Mouse (Mus musculus) hindbrain, embryonic 11.5 days (tissue): ENCODE data around the gene Pnmal1. TPM values are rescaled to one million over a fixed set of nuclear protein-coding genes. Genes with fewer than 3 reads are reported as not detected.

Experiments used
- ATAC-seq: fragments of 200-750 bp; cut with Nextera tagmentation; 2 replicates; pipeline ENCODE4 v1.8.0; 2017; ENCODE audit warnings: mild to moderate bottlenecking, moderate TSS enrichment, moderate library complexity; ENCODE audit not compliant: low FRiP score
- DNase-seq: peaks from one replicate; pipeline ENCODE4 v3.0.0-alpha.2; 2015; ENCODE audit warnings: low spot score
- H3K27ac ChIP-seq: fragments of 300-500 bp; sonication (generic); 2 replicates; pipeline ENCODE4 v1.5.1; 2014; ENCODE audit warnings: mild to moderate bottlenecking, low read depth, low read length
- H3K27me3 ChIP-seq: fragments of 300-500 bp; sonication (generic); 2 replicates; pipeline ENCODE4 v1.6.1; 2014; ENCODE audit warnings: mild to moderate bottlenecking, low read length, moderate library complexity, mixed read lengths; ENCODE audit not compliant: control insufficient read depth, insufficient read depth
- H3K36me3 ChIP-seq: fragments of 300-500 bp; sonication (generic); 2 replicates; pipeline ENCODE4 v1.6.1; 2014; ENCODE audit warnings: mild to moderate bottlenecking, low read length, moderate library complexity, mixed read lengths; ENCODE audit not compliant: control insufficient read depth, insufficient read depth
- H3K4me1 ChIP-seq: fragments of 300-500 bp; sonication (generic); replicated peaks from 2 replicates; pipeline ENCODE4 v1.6.1; 2014; ENCODE audit warnings: low read length, mixed read lengths; ENCODE audit not compliant: control insufficient read depth, insufficient read depth
- H3K4me2 ChIP-seq: fragments of 300-500 bp; sonication (generic); replicated peaks from 2 replicates; pipeline ENCODE4 v1.6.1; 2014; ENCODE audit warnings: mild to moderate bottlenecking, low read depth, low read length
- H3K4me3 ChIP-seq: fragments of 300-500 bp; sonication (generic); 2 replicates; pipeline ENCODE4 v1.5.1; 2014; ENCODE audit warnings: low read depth, low read length
- H3K9ac ChIP-seq: fragments of 300-500 bp; sonication (generic); 2 replicates; pipeline ENCODE4 v1.6.1; 2014; ENCODE audit warnings: low read depth, low read length
- H3K9me3 ChIP-seq: fragments of 300-500 bp; sonication (generic); 2 replicates; pipeline ENCODE4 v1.6.1; 2016; ENCODE audit warnings: low read length; ENCODE audit not compliant: control insufficient read depth
- WGBS: fragments of 180-500 bp; shearing (Covaris S2); extraction: QIAGEN DNeasy Blood & Tissue Kit; methylation state at CpG from one replicate; pipeline ENCODE4 v1.1.7; 2014; 5-methylcytosine and 5-hydroxymethylcytosine counted together
- polyA plus RNA-seq: library from polyadenylated mRNA; unstranded; fragments of >200 nt; fragmentation: Nextera tagmentation; extraction: Ambion mirVana; gene quantifications from 2 replicates; pipeline ENCODE4 v1.2.1, GENCODE M21; 2014

Pnmal1 gene
- polyA plus RNA-seq, 1 experiment from 2014 or later: 17.6 TPM

GRCm38 (mm10) chr7:16937312-16937711 is 22.2 kb upstream of the Pnmal1 start:
- Histone ChIP-seq H3K9ac (no peak overlapping the region), H3K9me3 (no peaks in the 10 kb centered on the region), H3K27ac (no peak overlapping the region), H3K4me2 (no peak overlapping the region), H3K36me3 (no peaks in the 10 kb centered on the region), H3K4me3 (no peak overlapping the region), H3K4me1 (no peaks in the 10 kb centered on the region), H3K27me3 (no peaks in the 10 kb centered on the region)
- ATAC-seq: no peak
- no peak for DNase-seq
- WGBS: 47% methylated on average over 4 of the region's 4 CpGs

DNA sequence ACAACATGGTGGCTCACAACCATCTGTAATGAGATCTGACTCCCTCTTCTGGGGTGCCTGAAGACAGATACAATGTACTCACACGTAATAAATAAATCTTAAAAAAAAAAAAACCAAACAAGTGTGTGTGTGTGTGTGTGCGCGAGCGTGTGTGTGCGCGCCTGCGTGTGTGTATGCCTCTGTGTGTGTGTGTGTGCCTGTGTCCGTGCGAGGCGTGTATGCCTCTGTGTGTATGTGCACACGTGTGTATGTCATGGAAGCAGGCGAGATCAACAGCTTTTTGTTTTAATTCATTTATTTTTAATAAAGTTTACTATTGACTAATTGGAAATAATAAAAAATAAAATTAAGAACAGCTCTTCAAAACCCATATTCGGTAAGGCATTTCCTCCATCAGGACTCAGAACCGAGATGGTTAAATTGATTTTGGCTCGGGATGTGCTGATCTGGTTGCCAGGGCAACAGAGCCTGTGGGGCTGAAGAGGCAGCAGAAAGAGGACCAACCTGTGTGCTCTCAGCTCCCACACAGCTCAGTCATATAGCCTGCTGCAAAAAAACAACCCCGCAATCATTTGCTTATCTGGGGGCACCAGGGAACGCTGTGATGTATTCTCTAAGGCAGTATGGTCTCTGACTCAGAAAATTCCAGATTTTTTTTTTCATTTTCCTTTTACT is 21.2 kb upstream of the Pnmal1 start:
- peak; percentile 58; the same call in 1 of the 2 replicates for ATAC-seq
- no peak overlapping the region for H3K4me2 ChIP-seq
- no peak overlapping the region for H3K27ac ChIP-seq

DNA sequence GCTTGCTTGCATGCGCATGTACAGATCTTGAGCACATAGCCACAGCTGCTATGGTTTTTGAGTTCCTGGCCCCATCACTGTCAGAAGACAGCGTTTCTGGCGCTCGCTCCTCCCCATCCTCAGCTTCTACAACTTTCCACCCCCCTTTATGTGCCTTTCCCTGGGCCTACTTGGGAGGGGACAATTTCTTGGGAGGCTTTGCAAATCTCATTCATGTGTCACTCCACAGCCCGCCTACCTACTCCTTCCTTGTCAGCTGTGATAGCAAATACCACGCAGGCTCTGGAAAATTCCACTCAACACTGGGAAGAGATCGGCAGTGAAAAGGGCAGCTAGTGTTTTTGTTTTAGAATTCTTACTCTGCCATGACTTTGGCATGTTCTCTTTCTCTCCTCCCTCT is 19.2 kb upstream of the Pnmal1 start:
- WGBS: 50% methylated on average over 7 of the region's 7 CpGs
- no peak for DNase-seq
- Histone ChIP-seq H3K9me3 (no peaks in the 10 kb centered on the region), H3K9ac (no peak overlapping the region), H3K4me2 (no peak overlapping the region), H3K27ac (no peak overlapping the region), H3K4me1 (0 out of 2 replicates have a peak, but pooled peaks cover 2% of the 10 kb centered on the region), H3K27me3 (peaks cover 5% of the 10 kb centered on the region), H3K36me3 (no peaks in the 10 kb centered on the region), H3K4me3 (no peak overlapping the region)
- ATAC-seq: no peak

More for the DNA sequence above, 21.2 kb upstream of the Pnmal1 start:
- no peaks in the 10 kb centered on the region for H3K9me3 ChIP-seq
- peak; percentile 47 for DNase-seq
- H3K36me3 ChIP-seq: no peaks in the 10 kb centered on the region
- H3K9ac ChIP-seq: no peak overlapping the region
- 71% methylated on average over 17 of the region's 17 CpGs for WGBS
- no peaks in the 10 kb centered on the region for H3K27me3 ChIP-seq
- H3K4me1 ChIP-seq: no peaks in the 10 kb centered on the region
- no peak overlapping the region for H3K4me3 ChIP-seq

DNA sequence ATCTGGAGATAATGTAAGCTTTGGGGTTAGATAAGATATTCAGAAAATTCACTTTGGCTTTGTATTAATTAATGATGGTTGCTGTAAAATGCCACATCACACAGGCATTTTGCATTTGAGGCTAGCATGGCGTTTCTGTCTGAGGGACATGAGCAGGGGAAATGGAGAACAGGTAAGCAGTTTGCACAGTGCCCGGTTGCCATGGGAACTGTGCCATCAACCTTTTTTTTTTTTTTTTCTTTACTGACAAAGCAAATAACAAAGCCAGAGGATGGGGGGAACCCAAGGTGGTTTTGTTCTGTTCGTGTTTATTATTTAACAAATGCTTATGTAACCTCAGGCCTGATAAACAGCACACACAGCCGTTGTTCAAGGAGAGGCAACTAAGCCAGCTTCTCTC is 16.6 kb upstream of the Pnmal1 start:
- no peak for DNase-seq
- Histone ChIP-seq H3K9me3 (no peaks in the 10 kb centered on the region), H3K36me3 (no peaks in the 10 kb centered on the region), H3K27me3 (peaks cover 30% of the 10 kb centered on the region), H3K4me1 (peaks cover 19% of the 10 kb centered on the region; the same call in 1 of the 2 replicates), H3K27ac (no peak overlapping the region), H3K4me2 (no peak overlapping the region), H3K4me3 (no peak overlapping the region), H3K9ac (no peak overlapping the region)
- no peak for ATAC-seq
- WGBS: 64% methylated on average over 4 of the region's 4 CpGs

DNA sequence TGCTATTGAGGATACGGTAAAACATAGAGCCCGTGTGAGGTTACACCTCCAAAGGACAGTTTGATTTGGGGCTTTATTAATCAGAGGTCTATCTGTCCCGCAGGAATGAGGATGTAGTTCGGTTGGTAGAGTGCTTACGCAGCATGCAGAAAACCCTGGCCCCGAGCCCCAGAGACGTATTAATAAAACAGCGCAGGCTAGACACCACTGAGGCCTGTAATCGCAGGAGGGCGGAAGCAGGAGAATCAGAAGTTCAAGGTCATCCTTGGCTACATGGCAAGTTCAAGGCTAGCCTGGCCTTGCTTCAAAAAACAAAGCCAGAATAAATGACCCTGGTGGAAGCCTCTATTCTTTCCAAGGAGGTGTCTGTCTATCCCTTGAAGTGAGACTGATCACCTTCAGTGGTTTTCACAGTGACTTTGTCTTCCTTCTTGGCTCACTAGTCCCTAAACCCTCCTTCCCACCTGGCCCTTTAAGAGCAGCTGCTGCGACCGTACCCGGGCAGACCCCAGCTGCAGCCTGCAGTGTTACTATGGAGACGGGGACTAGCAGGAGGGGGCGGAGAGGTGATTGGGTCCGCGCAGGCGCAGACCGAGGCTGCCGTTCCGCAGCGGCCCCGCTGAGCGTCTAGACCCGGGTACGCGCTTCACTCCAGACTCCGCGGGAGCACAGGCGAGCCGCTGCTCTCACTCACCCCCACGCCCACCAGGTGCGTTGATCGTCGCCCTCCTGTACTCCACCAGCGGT is 15.2 kb upstream of the Pnmal1 start, which contains the start of gene Pnmal2:
Pnmal2 (plus strand) TSS at position 622 of the 747 bp plus-strand sequence.
- peak; percentile 94 for DNase-seq
- peaks cover 25% of the 10 kb centered on the region; the same call in 1 of the 2 replicates for H3K4me1 ChIP-seq

GRCm38 (mm10) chr7:16944808-16945315 is 14.6 kb upstream of the Pnmal1 start:
- H3K27me3 ChIP-seq: peaks cover 50% of the 10 kb centered on the region

More for the DNA sequence above, 15.2 kb upstream of the Pnmal1 start, which contains the start of gene Pnmal2:
- Histone ChIP-seq H3K9me3 (no peaks in the 10 kb centered on the region), H3K27me3 (peaks cover 44% of the 10 kb centered on the region), H3K36me3 (no peaks in the 10 kb centered on the region), H3K9ac (peak within 1 kb of the TSS; percentile 81), H3K4me2 (peak within 1 kb of the TSS; percentile 87), H3K4me3 (peak within 1 kb of the TSS; percentile 67), H3K27ac (peak within 1 kb of the TSS; percentile 67)
- WGBS: 16% methylated on average over 33 of the region's 36 CpGs
- ATAC-seq: peak; percentile 90

GRCm38 (mm10) chr7:16945419-16945818 is 14.1 kb upstream of the Pnmal1 start:
- Histone ChIP-seq H3K27me3 (peaks cover 50% of the 10 kb centered on the region), H3K36me3 (no peaks in the 10 kb centered on the region), H3K4me3 (peak overlapping the region; percentile 67), H3K4me2 (peak overlapping the region; percentile 87), H3K9ac (peak overlapping the region; percentile 81; the same call in 1 of the 2 replicates), H3K4me1 (peaks cover 28% of the 10 kb centered on the region; the same call in 1 of the 2 replicates), H3K9me3 (no peaks in the 10 kb centered on the region), H3K27ac (no peak overlapping the region)
- peak; percentile 37 for DNase-seq
- WGBS: 13% methylated on average over 17 of the region's 17 CpGs
- no peak for ATAC-seq

More at GRCm38 (mm10) chr7:16944808-16945315, 14.6 kb upstream of the Pnmal1 start:
- Histone ChIP-seq H3K4me2 (peak overlapping the region; percentile 87), H3K4me3 (peak overlapping the region; percentile 67), H3K27ac (peak overlapping the region; percentile 67), H3K9me3 (no peaks in the 10 kb centered on the region), H3K36me3 (no peaks in the 10 kb centered on the region), H3K4me1 (peaks cover 28% of the 10 kb centered on the region; the same call in 1 of the 2 replicates), H3K9ac (peak overlapping the region; percentile 81)
- 1% methylated on average over 22 of the region's 22 CpGs for WGBS
- DNase-seq (no peak), ATAC-seq (peak; percentile 62)

DNA sequence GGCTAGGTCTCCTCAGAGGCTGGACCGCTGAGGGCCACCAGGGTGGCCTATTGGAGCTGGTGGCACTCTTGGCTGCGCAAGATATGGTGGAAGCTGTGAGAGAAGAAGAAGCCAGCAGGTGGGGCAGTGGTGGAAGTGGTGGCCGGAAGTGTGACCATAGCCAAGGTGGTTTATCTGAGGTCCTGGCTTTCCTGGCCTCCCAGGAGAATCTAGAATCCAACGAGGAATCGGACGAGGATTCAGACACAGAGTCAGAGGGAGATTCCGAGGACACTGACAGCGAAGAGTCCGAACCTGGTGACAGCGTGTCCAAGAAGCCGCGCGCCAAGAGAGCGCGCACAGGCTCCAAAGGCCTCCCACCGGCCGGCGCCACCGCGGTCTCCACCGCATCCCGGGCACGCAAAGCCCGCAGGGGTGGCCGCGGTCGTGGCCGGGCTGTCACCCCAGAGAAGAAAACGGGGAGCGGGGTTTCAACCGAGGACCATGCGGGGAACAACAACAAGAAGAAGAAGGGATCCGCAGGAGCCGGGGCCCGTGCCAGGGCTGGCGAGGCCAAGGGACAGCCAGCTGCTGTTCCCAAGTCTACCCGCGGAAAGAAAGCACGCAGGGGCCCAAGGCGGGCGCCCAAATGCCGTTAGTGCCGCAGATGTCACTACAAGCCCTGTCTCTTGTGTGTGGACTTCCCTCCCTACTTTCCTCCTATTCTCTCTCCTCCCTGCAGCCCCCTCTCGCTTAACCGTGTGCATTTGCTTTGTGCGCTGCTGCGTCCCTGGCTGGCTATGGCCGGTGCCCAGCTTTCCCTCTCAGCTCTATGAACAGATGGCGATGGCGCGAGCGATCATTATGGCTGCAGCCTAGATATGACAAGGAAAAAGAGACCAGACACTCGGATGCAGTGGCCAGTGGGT is 12.8 kb upstream of the Pnmal1 start:
- Histone ChIP-seq H3K9ac (peak overlapping the region; percentile 64), H3K4me2 (peak overlapping the region; percentile 87), H3K9me3 (no peaks in the 10 kb centered on the region), H3K27me3 (peaks cover 50% of the 10 kb centered on the region), H3K4me3 (peak overlapping the region; percentile 67), H3K36me3 (no peaks in the 10 kb centered on the region), H3K4me1 (peaks cover 28% of the 10 kb centered on the region; the same call in 1 of the 2 replicates), H3K27ac (no peak overlapping the region)
- ATAC-seq (no peak), DNase-seq (peak; percentile 52)
- WGBS: 1% methylated on average over 52 of the region's 53 CpGs
